Mouse (Mus musculus) lung, postnatal 0 days (tissue): ENCODE results near the gene Rundc3a. TPM values are rescaled to one million over a fixed set of nuclear protein-coding genes. Genes with fewer than 3 reads are reported as not detected.

Source experiments
- ATAC-seq: fragments of 200-750 bp; cut with Nextera tagmentation; 2 replicates; pipeline ENCODE4 v1.8.0; 2017; ENCODE audit warnings: moderate library complexity
- DNase-seq: peaks from one replicate; pipeline ENCODE4 v3.0.0-alpha.2; 2016; ENCODE audit warnings: low spot score
- H3K27ac ChIP-seq: fragments of 300-500 bp; sonication (generic); 2 replicates; pipeline ENCODE4 v1.5.1; 2014; ENCODE audit warnings: antibody characterized with exemption, mild to moderate bottlenecking, low read length, mixed read lengths
- H3K27me3 ChIP-seq: fragments of 300-500 bp; sonication (generic); replicated peaks from 2 replicates; pipeline ENCODE4 v1.6.1; 2014; ENCODE audit warnings: low read length, mixed read lengths; ENCODE audit not compliant: insufficient read depth
- H3K36me3 ChIP-seq: fragments of 300-500 bp; sonication (generic); 2 replicates; pipeline ENCODE4 v1.6.1; 2014; ENCODE audit warnings: low read length, mixed read lengths; ENCODE audit not compliant: insufficient read depth
- H3K4me1 ChIP-seq: fragments of 300-500 bp; sonication (generic); 2 replicates; pipeline ENCODE4 v1.6.1; 2014; ENCODE audit warnings: antibody characterized with exemption, low read depth, low read length, mixed read lengths; ENCODE audit not compliant: insufficient read depth
- H3K4me2 ChIP-seq: fragments of 300-500 bp; sonication (generic); replicated peaks from 2 replicates; pipeline ENCODE4 v1.6.1; 2014; ENCODE audit warnings: low read depth, mild to moderate bottlenecking, low read length, moderate library complexity, mixed read lengths
- H3K4me3 ChIP-seq: fragments of 300-500 bp; sonication (generic); 2 replicates; pipeline ENCODE4 v1.5.1; 2014; ENCODE audit warnings: low read depth, low read length
- H3K9ac ChIP-seq: fragments of 300-500 bp; sonication (generic); replicated peaks from 2 replicates; pipeline ENCODE4 v1.6.1; 2014; ENCODE audit warnings: low read depth, mild to moderate bottlenecking
- H3K9me3 ChIP-seq: fragments of 300-500 bp; sonication (generic); 2 replicates; pipeline ENCODE4 v1.6.1; 2016; ENCODE audit warnings: low read length, mixed read lengths
- CTCF ChIP-seq: IDR thresholded peaks from 2 replicates; pipeline ENCODE4 v1.5.1; 2016; ENCODE audit warnings: antibody characterized with exemption, mild to moderate bottlenecking
- EP300 ChIP-seq: IDR thresholded peaks from 2 replicates; pipeline ENCODE4 v1.6.1; 2016; ENCODE audit warnings: antibody characterized with exemption, mild to moderate bottlenecking, control low read depth
- WGBS: fragments of 180-500 bp; shearing (Covaris S2); extraction: QIAGEN DNeasy Blood & Tissue Kit; methylation state at CpG from one replicate; pipeline ENCODE4 v1.1.7; 2014; 5-methylcytosine and 5-hydroxymethylcytosine counted together
- polyA plus RNA-seq: library from polyadenylated mRNA; unstranded; fragments of >200 nt; fragmentation: Nextera tagmentation; extraction: Ambion mirVana; gene quantifications from 2 replicates; pipeline ENCODE4 v1.2.1, GENCODE M21; 2015

Gene Rundc3a
- polyA plus RNA-seq, 1 experiment from 2014 or later: 1.7 TPM

DNA sequence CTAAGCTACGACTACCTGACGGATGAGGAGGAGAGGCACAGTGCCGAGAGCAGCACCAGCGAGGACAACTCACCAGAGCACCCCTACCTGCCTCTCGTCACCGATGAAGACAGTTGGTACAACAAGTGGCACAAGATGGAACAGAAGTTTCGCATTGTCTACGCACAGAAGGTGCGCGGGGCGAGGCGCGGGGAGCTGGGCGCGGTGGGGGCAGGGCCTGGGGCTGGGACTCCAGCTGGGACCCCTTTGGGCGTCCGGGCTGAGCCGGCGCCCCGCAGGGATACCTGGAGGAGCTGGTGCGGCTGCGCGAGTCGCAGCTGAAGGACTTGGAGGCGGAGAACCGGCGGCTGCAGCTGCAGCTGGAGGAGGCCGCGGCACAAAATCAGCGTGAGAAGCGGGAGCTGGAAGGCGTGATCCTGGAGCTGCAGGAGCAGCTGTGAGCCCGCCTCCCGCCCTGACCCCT lies 6.4 kb downstream of the Rundc3a start:
- Histone ChIP-seq H3K4me3 (no peak overlapping the region), H3K27ac (no peak overlapping the region), H3K4me2 (peak overlapping the region; percentile 37), H3K4me1 (peaks cover 4% of the 10 kb centered on the region; the same call in 1 of the 2 replicates), H3K36me3 (peaks cover 10% of the 10 kb centered on the region), H3K9ac (no peak overlapping the region), H3K27me3 (peaks cover 21% of the 10 kb centered on the region; the same call in 1 of the 2 replicates), H3K9me3 (no peaks in the 10 kb centered on the region)
- TF ChIP-seq CTCF (no peak), EP300 (no peak)
- 3% methylated on average over 28 of the region's 34 CpGs for WGBS
- ATAC-seq (no peak), DNase-seq (no peak)

DNA sequence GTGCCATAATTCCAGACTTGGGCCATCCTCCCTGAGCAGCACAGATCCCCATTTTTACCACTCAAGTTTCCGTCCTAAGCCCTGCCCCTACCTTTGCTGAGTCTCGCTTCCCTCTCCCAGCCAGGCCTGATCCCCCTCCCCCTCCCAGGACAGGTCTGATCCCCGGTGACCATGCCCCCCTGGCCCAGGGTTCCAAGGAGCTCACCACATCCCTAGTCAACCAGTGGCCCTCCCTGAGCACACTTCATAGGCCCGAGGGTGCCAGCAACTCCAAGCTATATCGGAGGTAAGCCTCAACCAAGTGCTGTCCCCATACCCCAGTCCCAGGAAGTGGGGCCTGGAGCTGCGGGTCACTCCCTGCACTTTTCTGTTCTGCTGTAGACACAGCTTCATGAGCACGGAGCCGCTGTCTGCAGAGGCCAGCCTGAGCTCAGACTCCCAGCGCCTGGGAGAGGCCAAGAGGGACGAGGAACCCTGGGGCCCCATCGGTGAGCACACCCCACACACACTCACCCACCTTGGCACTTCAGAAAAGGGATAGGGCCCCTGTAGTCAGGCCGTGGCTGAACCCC lies 7.4 kb downstream of the Rundc3a start:
- Histone ChIP-seq H3K4me1 (peaks cover 4% of the 10 kb centered on the region; the same call in 1 of the 2 replicates), H3K27me3 (peaks cover 21% of the 10 kb centered on the region; the same call in 1 of the 2 replicates), H3K9ac (no peak overlapping the region), H3K36me3 (peaks cover 10% of the 10 kb centered on the region), H3K9me3 (no peaks in the 10 kb centered on the region), H3K4me2 (no peak overlapping the region), H3K27ac (no peak overlapping the region), H3K4me3 (no peak overlapping the region)
- no peak for ATAC-seq
- TF ChIP-seq CTCF: no peak
- no peak for TF ChIP-seq EP300
- no peak for DNase-seq
- 18% methylated on average over 12 of the region's 12 CpGs for WGBS

DNA sequence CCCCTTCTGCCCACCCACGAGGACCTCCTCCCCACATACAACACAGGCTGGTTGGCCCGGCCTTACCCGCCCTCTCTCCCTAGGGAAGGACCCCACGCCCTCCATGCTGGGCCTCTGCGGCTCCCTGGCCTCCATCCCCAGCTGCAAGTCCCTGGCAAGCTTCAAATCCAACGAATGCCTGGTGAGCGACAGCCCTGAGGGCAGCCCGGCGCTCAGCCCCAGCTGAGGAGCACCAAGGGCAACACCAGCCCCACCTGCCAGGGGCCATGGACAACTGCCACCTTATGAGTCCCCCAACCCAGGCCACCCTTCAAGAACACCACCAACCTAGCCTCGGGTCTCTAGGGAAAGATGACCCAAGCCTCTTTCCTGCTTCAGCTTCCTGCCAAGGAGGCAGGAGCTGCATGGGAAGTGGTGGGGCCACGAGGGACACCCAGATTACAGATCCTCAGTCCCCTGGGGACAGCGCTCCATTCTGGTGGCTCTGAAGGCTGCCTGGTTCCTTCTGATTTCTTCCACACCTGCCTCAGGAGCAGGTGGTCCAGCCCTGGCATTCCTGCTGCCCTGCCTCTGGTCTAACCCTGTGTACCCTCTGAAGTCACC lies 8.8 kb downstream of the Rundc3a start:
- no peak for TF ChIP-seq CTCF
- TF ChIP-seq EP300: no peak
- ATAC-seq: no peak
- 57% methylated on average over 11 of the region's 12 CpGs for WGBS

DNA sequence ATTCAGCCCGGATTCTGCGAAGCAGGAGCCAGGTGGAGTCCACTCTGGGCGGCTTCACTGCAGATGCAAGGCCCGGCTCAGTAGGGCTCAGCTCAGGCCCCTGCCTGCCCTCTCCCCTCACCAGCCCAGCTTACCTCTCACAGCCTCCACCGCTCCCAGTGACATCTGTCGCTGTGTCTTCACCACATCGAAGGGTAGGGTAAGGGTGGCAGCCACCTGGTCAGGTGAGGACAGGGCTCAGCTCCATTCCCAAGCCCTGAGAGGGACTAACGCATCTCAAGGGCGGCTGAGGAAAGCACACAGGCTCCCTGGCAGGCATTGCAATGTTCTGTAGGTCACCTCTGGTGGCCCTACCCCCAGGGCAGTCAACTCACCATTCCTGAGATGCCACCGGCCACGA lies 10.5 kb downstream of the Rundc3a start:
- Histone ChIP-seq H3K9me3 (no peaks in the 10 kb centered on the region), H3K4me3 (no peak overlapping the region), H3K36me3 (peaks cover 10% of the 10 kb centered on the region), H3K9ac (no peak overlapping the region), H3K27me3 (peaks cover 16% of the 10 kb centered on the region; the same call in 1 of the 2 replicates), H3K4me2 (no peak overlapping the region), H3K27ac (no peak overlapping the region), H3K4me1 (peaks cover 8% of the 10 kb centered on the region)
- no peak for TF ChIP-seq CTCF
- TF ChIP-seq EP300: no peak
- ATAC-seq (no peak), DNase-seq (no peak)
- WGBS: 92% methylated on average over 11 of the region's 11 CpGs

More for the DNA sequence above, 8.8 kb downstream of the Rundc3a start:
- peaks cover 10% of the 10 kb centered on the region for H3K36me3 ChIP-seq
- H3K4me3 ChIP-seq: no peak overlapping the region
- peaks cover 8% of the 10 kb centered on the region for H3K4me1 ChIP-seq
- H3K27me3 ChIP-seq: peaks cover 20% of the 10 kb centered on the region; the same call in 1 of the 2 replicates
- no peak overlapping the region for H3K9ac ChIP-seq
- H3K9me3 ChIP-seq: no peaks in the 10 kb centered on the region
- DNase-seq: no peak
- no peak overlapping the region for H3K27ac ChIP-seq
- no peak overlapping the region for H3K4me2 ChIP-seq

DNA sequence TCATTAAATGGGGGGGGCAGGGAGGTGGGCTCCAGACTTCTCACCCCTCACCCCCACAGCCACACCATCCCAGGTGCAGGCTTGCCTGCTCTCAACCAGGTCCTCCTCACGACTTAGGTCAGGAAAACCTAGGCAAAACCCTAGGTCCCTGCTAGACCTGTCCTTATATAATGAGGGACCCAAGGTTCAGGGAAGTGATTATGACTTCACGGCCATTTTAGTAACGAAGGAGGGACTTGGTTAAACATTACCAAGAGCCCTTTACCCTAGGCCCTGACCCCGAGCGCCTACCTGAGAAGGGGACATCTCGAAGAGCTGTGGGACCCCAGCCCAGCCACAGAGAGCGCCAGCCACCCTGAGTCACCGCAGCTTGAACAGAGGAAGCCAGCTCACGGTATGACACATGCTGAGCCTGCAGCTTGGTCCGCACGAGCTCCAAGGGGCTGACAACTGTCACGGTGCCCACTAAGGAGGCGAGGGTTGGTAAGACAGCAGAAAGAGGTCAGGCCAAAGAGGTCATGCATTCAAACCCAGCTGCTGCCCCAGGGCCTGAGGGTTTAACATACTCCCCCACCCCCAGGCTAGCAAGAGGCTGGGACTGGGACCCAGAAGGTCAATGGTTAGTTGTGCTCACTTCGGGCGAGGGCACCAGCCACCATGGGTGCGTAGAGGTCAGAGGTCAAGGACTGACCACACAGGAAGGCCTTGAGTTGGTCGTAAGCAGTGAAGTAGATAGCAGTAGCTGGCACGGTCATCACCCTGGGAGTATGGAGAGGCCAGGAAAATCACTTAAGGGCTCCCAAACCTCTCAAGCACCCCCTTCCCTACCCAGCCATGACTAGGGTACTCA lies 11.2 kb downstream of the Rundc3a start:
- Histone ChIP-seq H3K9ac (no peak overlapping the region), H3K4me1 (peaks cover 8% of the 10 kb centered on the region), H3K27me3 (peaks cover 12% of the 10 kb centered on the region; the same call in 1 of the 2 replicates), H3K36me3 (peaks cover 10% of the 10 kb centered on the region), H3K9me3 (no peaks in the 10 kb centered on the region), H3K4me3 (no peak overlapping the region), H3K27ac (no peak overlapping the region), H3K4me2 (no peak overlapping the region)
- no peak for ATAC-seq
- peak; percentile 21 for DNase-seq
- TF ChIP-seq CTCF (no peak), EP300 (no peak)
- 62% methylated on average over 18 of the region's 18 CpGs for WGBS
